4 mouse cellular contexts compared by ENCODE assay signal in genomic region chr4:42860483-42860882, GRCm38 (mm10). TPM values are rescaled to one million over a fixed set of nuclear protein-coding genes. Genes with fewer than 3 reads are reported as not detected.
"Had no signal": no experiment of that assay in that cellular context is flagged by ENCODE, and none has a peak within 500 bp of the region (broad histone marks: within the 10 kb centered on the region; RNA-seq: fewer than 3 reads in every experiment).

No protein-coding gene starts in this region.

RNA-seq across cellular contexts. Expression of gene Gm12394, which starts 3.9 kb away (rescaled TPM):
- polyA plus RNA-seq: limb, embryonic 11.5 days; limb, embryonic 15.5 days had no signal

RNA-seq across cellular contexts. Expression of gene Fam205a1, which starts 6.8 kb away (rescaled TPM):
- polyA plus RNA-seq: intestine, embryonic 14.5 days; limb, embryonic 15.5 days; stomach, postnatal 0 days had no signal

RNA-seq across cellular contexts. Expression of gene Fam205c, which starts 13.6 kb away (rescaled TPM):
- polyA plus RNA-seq: limb, embryonic 11.5 days; limb, embryonic 15.5 days had no signal
